Mouse (Mus musculus) limb, embryonic 14.5 days (tissue): ENCODE data around the gene Tldc2. TPM values are rescaled to one million over a fixed set of nuclear protein-coding genes. Genes with fewer than 3 reads are reported as not detected.

Source experiments
- ATAC-seq: fragments of 200-750 bp; cut with Nextera tagmentation; 2 replicates; pipeline ENCODE4 v1.8.0; 2017; ENCODE audit warnings: low read depth, moderate number of reproducible peaks, moderate TSS enrichment; ENCODE audit not compliant: low FRiP score
- DNase-seq: peaks from one replicate; pipeline ENCODE4 v3.0.0-alpha.2; 2015; ENCODE audit warnings: low spot score
- H3K27ac ChIP-seq: fragments of 300-500 bp; sonication (generic); replicated peaks from 2 replicates; pipeline ENCODE4 v1.5.1; 2014; ENCODE audit warnings: low read depth, mild to moderate bottlenecking, low read length, moderate library complexity, mixed read lengths
- H3K27me3 ChIP-seq: fragments of 300-500 bp; sonication (generic); 2 replicates; pipeline ENCODE4 v1.6.1; 2014; ENCODE audit warnings: low read length, mixed read lengths; ENCODE audit not compliant: control insufficient read depth, insufficient read depth
- H3K36me3 ChIP-seq: fragments of 300-500 bp; sonication (generic); 2 replicates; pipeline ENCODE4 v1.6.1; 2014; ENCODE audit warnings: mild to moderate bottlenecking, low read length, moderate library complexity, mixed read lengths; ENCODE audit not compliant: control insufficient read depth, insufficient read depth
- H3K4me1 ChIP-seq: fragments of 300-500 bp; sonication (generic); 2 replicates; pipeline ENCODE4 v1.6.1; 2014; ENCODE audit warnings: antibody characterized with exemption, low read length, mixed read lengths; ENCODE audit not compliant: control insufficient read depth, insufficient read depth
- H3K4me2 ChIP-seq: fragments of 300-500 bp; sonication (generic); replicated peaks from 2 replicates; pipeline ENCODE4 v1.6.1; 2014; ENCODE audit warnings: low read depth, mild to moderate bottlenecking, low read length, moderate library complexity; ENCODE audit not compliant: severe bottlenecking
- H3K4me3 ChIP-seq: fragments of 300-500 bp; sonication (generic); replicated peaks from 2 replicates; pipeline ENCODE4 v1.5.1; 2014; ENCODE audit warnings: low read length
- H3K9ac ChIP-seq: fragments of 300-500 bp; sonication (generic); 2 replicates; pipeline ENCODE4 v1.6.1; 2014; ENCODE audit warnings: mild to moderate bottlenecking, low read depth, low read length, moderate library complexity; ENCODE audit not compliant: severe bottlenecking
- H3K9me3 ChIP-seq: fragments of 300-500 bp; sonication (generic); 2 replicates; pipeline ENCODE4 v1.6.1; 2016; ENCODE audit warnings: low read length; ENCODE audit not compliant: control insufficient read depth
- POLR2A ChIP-seq: fragments of 200-500 bp; IDR thresholded peaks from 2 replicates; pipeline ENCODE4 v1.8.0; 2012; ENCODE audit warnings: inconsistent platforms, mild to moderate bottlenecking, moderate library complexity, borderline replicate concordance; ENCODE audit not compliant: insufficient read depth, insufficient read length; ENCODE audit errors: extremely low read depth
- WGBS: fragments of 180-500 bp; shearing (Covaris S2); extraction: QIAGEN DNeasy Blood & Tissue Kit; methylation state at CpG from one replicate; pipeline ENCODE4 v1.1.7; 2014; 5-methylcytosine and 5-hydroxymethylcytosine counted together
- polyA plus RNA-seq, 2 experiments: library from polyadenylated mRNA; depleted of rRNA in 1 of 2; stranded (reverse) in 1 of 2; unstranded in 1 of 2; fragments of >200 nt; fragmentation: Nextera tagmentation in 1 of 2; extraction: Ambion mirVana in 1 of 2; gene quantifications; 2 replicates each; pipeline versions ENCODE4 v1.2.1 to v1.2.3; 2012 to 2014

Tldc2 gene
- polyA plus RNA-seq, 2 experiments, result not detected

- Histone ChIP-seq H3K9ac (peak overlapping the region; percentile 96), H3K4me1 (peaks cover 45% of the 10 kb centered on the region), H3K27me3 (no peaks in the 10 kb centered on the region), H3K4me3 (peak overlapping the region; percentile 91), H3K27ac (peak overlapping the region; percentile 98), H3K36me3 (peaks cover 14% of the 10 kb centered on the region; the same call in 1 of the 2 replicates), H3K4me2 (peak overlapping the region; percentile 92), H3K9me3 (no peaks in the 10 kb centered on the region)
- 1% methylated on average over 19 of the region's 79 CpGs for WGBS
- TF ChIP-seq POLR2A, result no peak
- ATAC-seq (peak; percentile 1; the same call in 1 of the 2 replicates), DNase-seq (no peak)
Measured at GRCm38 (mm10) chr2:157078059-157078792, 8.6 kb upstream of the Tldc2 start.

GRCm38 (mm10) chr2:157078793-157079700 is 7.8 kb upstream of the Tldc2 start, which contains the start of gene Soga1:
Gene Soga1, minus strand, starts transcription at chr2:157079254.
- 0% methylated on average over 42 of the region's 136 CpGs for WGBS
- DNase-seq (peak; percentile 79), ATAC-seq (peak; percentile 90)
- Histone ChIP-seq H3K27me3 (no peaks in the 10 kb centered on the region), H3K4me2 (peak within 1 kb of the TSS; percentile 92), H3K27ac (peak within 1 kb of the TSS; percentile 98), H3K4me1 (peaks cover 39% of the 10 kb centered on the region), H3K9ac (peak within 1 kb of the TSS; percentile 96), H3K9me3 (no peaks in the 10 kb centered on the region), H3K36me3 (0 out of 2 replicates have a peak, but pooled peaks cover 6% of the 10 kb centered on the region), H3K4me3 (peak within 1 kb of the TSS; percentile 91)
- TF ChIP-seq POLR2A, result peak; percentile 82; the same call in 1 of the 2 replicates

GRCm38 (mm10) chr2:157079701-157080180 is 7.1 kb upstream of the Tldc2 start:
- H3K9me3 ChIP-seq, result no peaks in the 10 kb centered on the region
- H3K4me3 ChIP-seq, result peak overlapping the region; percentile 91
- H3K4me2 ChIP-seq, result peak overlapping the region; percentile 92
- H3K27ac ChIP-seq, result peak overlapping the region; percentile 98
- H3K9ac ChIP-seq, result peak overlapping the region; percentile 96
- no peak for TF ChIP-seq POLR2A
- no peaks in the 10 kb centered on the region for H3K27me3 ChIP-seq
- H3K36me3 ChIP-seq, result 0 out of 2 replicates have a peak, but pooled peaks cover 6% of the 10 kb centered on the region
- no peak for DNase-seq
- peaks cover 33% of the 10 kb centered on the region for H3K4me1 ChIP-seq
- ATAC-seq, result no peak
- 11% methylated on average over 16 of the region's 16 CpGs for WGBS

GRCm38 (mm10) chr2:157081331-157081730 is 5.5 kb upstream of the Tldc2 start:
- no peaks in the 10 kb centered on the region for H3K9me3 ChIP-seq
- H3K27me3 ChIP-seq, result no peaks in the 10 kb centered on the region
- H3K4me3 ChIP-seq, result no peak overlapping the region
- H3K27ac ChIP-seq, result no peak overlapping the region
- TF ChIP-seq POLR2A, result no peak
- ATAC-seq, result no peak
- H3K9ac ChIP-seq, result no peak overlapping the region
- 0 out of 2 replicates have a peak, but pooled peaks cover 4% of the 10 kb centered on the region for H3K36me3 ChIP-seq
- no peak for DNase-seq
- H3K4me2 ChIP-seq, result no peak overlapping the region
- peaks cover 17% of the 10 kb centered on the region for H3K4me1 ChIP-seq
- WGBS, result 92% methylated on average over 8 of the region's 8 CpGs

- no peak overlapping the region for H3K27ac ChIP-seq
- no peaks in the 10 kb centered on the region for H3K27me3 ChIP-seq
- no peak for TF ChIP-seq POLR2A
- H3K36me3 ChIP-seq, result no peaks in the 10 kb centered on the region
- DNase-seq (no peak), ATAC-seq (no peak)
- H3K4me3 ChIP-seq, result no peak overlapping the region
- peaks cover 11% of the 10 kb centered on the region for H3K4me1 ChIP-seq
- 31% methylated on average over 7 of the region's 7 CpGs for WGBS
- H3K4me2 ChIP-seq, result no peak overlapping the region
- H3K9ac ChIP-seq, result no peak overlapping the region
- H3K9me3 ChIP-seq, result no peaks in the 10 kb centered on the region
Measured at GRCm38 (mm10) chr2:157081960-157082359, 4.9 kb upstream of the Tldc2 start.
